Mouse (Mus musculus) lung, postnatal 4 days (tissue): ENCODE data around the gene Art5.
A peak's percentile ranks its signal among the peaks of the same experiment; 100 is the strongest.

ENCODE experiments used
- DNase-seq, 2 experiments: peaks; one replicate each; pipeline ENCODE4 v3.0.0; 2021

Gene Art5

GRCm38 (mm10) chr7:102109171-102109570 lies at the start of gene Art5:
Gene Art5 (minus strand): TSS chr7:102109489.
- peak in 1 of 2 experiments; percentile 12 for DNase-seq

GRCm38 (mm10) chr7:102153691-102154090 lies 44.4 kb upstream of the Art5 start:
- no peak for DNase-seq

GRCm38 (mm10) chr7:102137898-102138297 lies 28.6 kb upstream of the Art5 start:
- no peak for DNase-seq

DNA sequence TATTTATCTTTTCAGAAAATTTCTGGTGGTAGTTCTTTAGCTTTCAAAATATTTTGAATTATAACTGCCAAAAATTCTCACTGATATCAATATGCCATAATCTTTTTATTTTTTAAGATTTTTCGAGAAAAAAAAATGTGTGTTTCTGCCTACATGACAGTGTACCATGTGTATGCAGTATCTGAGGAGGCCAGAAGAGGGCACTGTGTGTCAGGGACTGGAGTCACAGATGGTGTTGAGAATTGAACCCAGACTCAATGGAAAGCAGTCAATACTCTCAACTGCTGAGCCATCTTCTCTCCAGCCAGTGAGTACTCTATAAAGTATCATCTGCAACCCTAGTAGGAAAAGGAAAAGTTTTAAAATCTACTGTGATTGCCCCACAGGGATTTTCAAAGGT lies 28.2 kb upstream of the Art5 start:
- peak in 1 of 2 experiments; percentile 38 for DNase-seq

- DNase-seq, result peak; percentile 18 to 42
These were observed 23.1 kb upstream of the Art5 start for GRCm38 (mm10) chr7:102132395-102132794.

DNA sequence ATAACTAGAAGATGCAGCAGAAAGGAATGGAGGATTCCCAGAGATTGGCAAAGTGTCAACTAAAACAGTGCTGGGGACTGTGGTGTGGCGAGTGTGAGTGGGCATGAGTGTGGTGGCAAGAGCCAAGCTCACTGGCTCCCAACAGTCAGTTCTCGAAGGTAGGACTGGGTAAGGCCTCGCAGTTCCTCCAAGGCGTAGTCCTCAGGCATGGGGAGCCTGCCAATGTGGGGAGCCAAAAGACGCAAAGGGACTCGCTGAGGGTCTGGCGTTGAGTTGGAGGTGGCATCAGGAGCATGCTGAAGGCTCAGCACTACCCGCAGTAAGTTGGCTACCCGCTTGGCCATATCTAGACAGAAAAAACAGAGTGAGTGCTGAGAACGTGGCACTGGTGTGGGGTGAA lies 11.0 kb upstream of the Art5 start:
- no peak for DNase-seq

GRCm38 (mm10) chr7:102117382-102117781 lies 8.1 kb upstream of the Art5 start:
- DNase-seq, result no peak

- DNase-seq, result no peak
These were observed 7.5 kb upstream of the Art5 start, which contains the start of gene Chrna10 for GRCm38 (mm10) chr7:102116579-102117331. Gene Chrna10 (minus strand): TSS chr7:102116828.

- peak in 1 of 2 experiments; percentile 21 for DNase-seq
These were observed 4.0 kb upstream of the Art5 start for GRCm38 (mm10) chr7:102113151-102113729.

DNA sequence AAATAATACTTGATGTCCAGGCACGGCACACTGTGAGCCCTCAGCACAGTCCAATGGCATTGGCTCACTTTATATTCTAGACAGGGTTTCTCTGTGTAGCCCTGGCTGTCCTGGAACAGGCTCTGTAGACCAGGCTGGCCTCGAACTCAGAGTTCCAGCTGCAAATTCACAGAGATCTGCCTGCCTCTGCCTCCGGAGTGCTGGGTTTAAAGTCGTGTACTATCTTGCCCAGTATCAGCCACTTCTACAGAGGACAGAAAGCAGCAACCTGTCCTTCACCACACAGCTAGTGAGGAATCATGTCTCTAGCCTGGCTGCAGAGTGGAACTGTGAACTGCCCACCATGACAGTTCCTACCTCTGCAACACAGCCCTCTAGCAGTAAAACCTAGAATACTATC lies 457 bp upstream of the Art5 start:
- peak in 1 of 2 experiments; percentile 8 for DNase-seq

DNA sequence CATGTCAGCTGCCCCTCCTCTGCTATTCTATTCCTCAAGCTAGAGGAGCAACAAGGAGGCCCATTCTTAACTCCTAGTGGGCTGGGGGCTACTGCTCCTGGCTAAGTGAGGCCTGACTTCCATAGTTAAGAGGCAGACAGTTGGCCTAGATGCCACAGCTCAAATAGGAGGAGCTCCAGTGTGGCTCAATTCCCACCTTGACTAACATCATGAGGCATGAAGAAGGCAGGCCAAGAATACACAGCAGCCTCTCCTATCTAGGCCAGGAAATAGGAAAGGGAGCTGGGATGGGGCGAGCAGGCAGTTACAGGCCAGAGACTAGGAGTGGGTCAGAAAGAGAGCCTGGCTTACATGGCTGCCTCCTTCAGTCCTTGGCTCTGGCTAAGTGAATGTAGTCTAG lies 1.1 kb downstream of the Art5 start:
- no peak for DNase-seq

DNA sequence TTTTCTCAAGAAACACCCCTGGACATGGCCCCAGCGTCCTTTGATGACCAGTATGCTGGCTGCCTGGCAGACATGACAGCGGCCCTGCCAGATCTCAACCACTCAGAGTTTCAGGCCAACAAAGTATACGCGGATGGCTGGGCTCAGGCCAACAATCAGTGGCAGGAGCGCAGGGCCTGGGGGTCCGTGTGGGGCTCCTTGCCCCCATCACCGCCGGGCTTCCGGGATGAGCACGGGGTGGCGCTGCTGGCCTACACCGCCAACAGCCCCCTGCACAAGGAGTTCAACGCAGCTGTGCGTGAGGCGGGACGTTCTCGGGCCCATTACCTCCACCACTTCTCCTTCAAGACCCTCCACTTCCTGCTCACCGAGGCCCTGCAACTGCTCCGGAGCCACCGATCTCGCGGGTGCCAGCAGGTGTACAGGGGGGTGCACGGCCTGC lies 2.6 kb downstream of the Art5 start:
- peak; percentile 38 to 50 for DNase-seq

- peak; percentile 29 to 62 for DNase-seq
These were observed 5.2 kb downstream of the Art5 start for GRCm38 (mm10) chr7:102104126-102104525.

- DNase-seq, result no peak
These were observed 5.7 kb downstream of the Art5 start for GRCm38 (mm10) chr7:102103555-102103954.

GRCm38 (mm10) chr7:102102696-102103095 lies 6.6 kb downstream of the Art5 start:
- no peak for DNase-seq

DNA sequence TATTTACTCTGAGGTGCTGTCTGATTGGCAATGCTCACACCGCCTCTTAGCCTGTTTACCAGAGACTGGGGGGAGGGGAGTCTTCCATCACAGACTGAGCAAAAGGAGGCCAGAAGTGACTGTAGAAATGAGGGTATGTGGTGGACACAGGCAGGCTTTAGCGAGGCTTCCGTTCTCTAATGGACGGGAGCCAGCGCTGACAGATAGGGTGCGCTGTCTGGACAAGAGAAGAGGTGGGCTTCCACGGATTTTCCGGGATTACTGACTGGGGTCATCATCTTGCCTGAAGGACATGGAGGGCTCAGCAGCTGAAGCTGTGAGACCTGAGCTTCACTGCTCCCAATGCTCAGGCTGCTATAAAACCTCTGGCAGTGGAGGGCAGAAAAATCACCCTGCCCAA lies 7.0 kb downstream of the Art5 start:
- no peak for DNase-seq

- DNase-seq, result no peak
These were observed 7.8 kb downstream of the Art5 start, which contains the start of gene Art1 for GRCm38 (mm10) chr7:102101487-102101886. Gene Art1 (plus strand): TSS chr7:102101743.

- DNase-seq, result no peak
These were observed 8.4 kb downstream of the Art5 start for GRCm38 (mm10) chr7:102100868-102101267.

- DNase-seq, result peak; percentile 58 to 64
These were observed 9.3 kb downstream of the Art5 start for GRCm38 (mm10) chr7:102099760-102100661.

- no peak for DNase-seq
These were observed 22.0 kb downstream of the Art5 start for GRCm38 (mm10) chr7:102087336-102087735.

- DNase-seq, result no peak
These were observed 25.1 kb downstream of the Art5 start for GRCm38 (mm10) chr7:102084041-102084696.

- DNase-seq, result no peak
These were observed 26.5 kb downstream of the Art5 start, which contains the start of gene Trpc2 for GRCm38 (mm10) chr7:102082816-102083215. Gene Trpc2 (plus strand): TSS chr7:102083116.

DNA sequence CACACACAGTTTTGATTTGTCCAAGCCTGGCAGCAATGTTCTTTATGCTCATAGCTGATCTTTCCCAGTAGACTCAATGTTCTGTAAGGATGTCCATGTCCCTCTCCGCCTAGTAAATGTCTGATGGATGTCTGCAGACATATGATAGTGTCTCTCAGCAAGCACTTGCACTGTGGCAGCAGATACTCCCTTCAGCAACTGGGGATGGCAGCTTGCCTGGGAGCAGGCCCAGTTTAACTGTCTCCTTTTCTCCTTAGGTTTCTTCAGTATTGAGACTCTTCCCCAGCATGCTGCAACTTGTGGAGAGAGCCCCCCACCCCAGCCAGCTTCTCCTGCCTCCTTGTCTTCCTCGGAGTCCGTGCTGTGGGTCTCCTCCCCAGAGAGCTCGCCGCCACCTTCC lies 27.5 kb downstream of the Art5 start:
- no peak for DNase-seq
